Mouse (Mus musculus): ENCODE measurements around the gene Mipol1.
"Not testable (repeated sequence)": the region's sequence is repeated elsewhere in the genome, so short reads cannot be mapped to it uniquely, and the experiment has no call there.

GRCm38 (mm10) chr12:57212463-57212862 lies 17.8 kb upstream of the Mipol1 start:
- TF ChIP-seq CTCF, POLR2A (IDR thresholded peaks at IDR 0.05; ENCODE audit: insufficient read depth, low read depth, low read length): not testable (repeated sequence)

All from olfactory bulb, adult 2 months (tissue).